Mouse (Mus musculus): ENCODE data around the gene Rab23. TPM values are rescaled to one million over a fixed set of nuclear protein-coding genes. Genes with fewer than 3 reads are reported as not detected.

Gene Rab23
- polyA plus RNA-seq, 1 experiment from 2014 or later, result 11.6 TPM

- Histone ChIP-seq H3K36me3 (ENCODE audit: control insufficient read depth, insufficient read depth, low read length) (peaks cover 9% of the 10 kb centered on the region; the same call in 1 of the 2 replicates), H3K27me3 (replicated peaks; ENCODE audit: control insufficient read depth, insufficient read depth, low read length) (no peaks in the 10 kb centered on the region), H3K9ac (ENCODE audit: low read depth, low read length) (0 out of 2 replicates have a peak overlapping the region, but pooled peaks have one; percentile 10), H3K4me2 (peak overlapping the region; percentile 95), H3K4me1 (replicated peaks; ENCODE audit: control insufficient read depth, insufficient read depth, low read length) (peaks cover 26% of the 10 kb centered on the region), H3K9me3 (ENCODE audit: control insufficient read depth, low read length) (no peaks in the 10 kb centered on the region), H3K27ac (ENCODE audit: low read depth, low read length) (peak overlapping the region; percentile 13; the same call in 1 of the 2 replicates), H3K4me3 (ENCODE audit: low read depth, low read length) (peak overlapping the region; percentile 16)
- ATAC-seq (replicated peaks; ENCODE audit: low FRiP score) (peak; percentile 83), DNase-seq (ENCODE audit: low spot score) (no peak)
- WGBS, result 68% methylated on average over 21 of the region's 21 CpGs
These were observed 35.5 kb downstream of the Rab23 start for GRCm38 (mm10) chr1:33754965-33755735.

DNA sequence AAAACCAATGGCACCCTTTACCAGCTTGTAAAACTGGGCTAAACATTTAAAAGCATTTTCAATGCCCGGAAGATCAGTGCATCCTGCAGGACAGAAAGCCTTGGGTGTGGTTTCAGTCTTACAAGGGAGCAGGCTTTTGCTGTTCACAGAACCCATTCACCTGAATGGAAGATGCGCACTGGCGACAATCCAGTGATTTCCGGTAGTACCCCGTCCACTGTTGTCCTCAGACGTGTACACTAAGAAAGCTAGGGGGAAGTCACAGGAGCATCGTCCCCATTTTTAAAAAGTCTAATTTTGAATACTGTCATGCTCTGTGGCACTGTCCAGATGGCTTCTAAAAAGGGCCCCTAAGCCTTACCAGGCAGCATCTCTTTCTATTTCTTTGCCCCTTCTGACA lies 36.1 kb downstream of the Rab23 start:
- H3K4me1 ChIP-seq (replicated peaks; ENCODE audit: control insufficient read depth, insufficient read depth, low read length), result peaks cover 26% of the 10 kb centered on the region
- peak overlapping the region; percentile 52 for H3K27ac ChIP-seq (ENCODE audit: low read depth, low read length)
- DNase-seq (ENCODE audit: low spot score), result no peak
- H3K4me3 ChIP-seq (ENCODE audit: low read depth, low read length), result peak overlapping the region; percentile 67
- WGBS, result 69% methylated on average over 7 of the region's 7 CpGs
- 0 out of 2 replicates have a peak, but pooled peaks have one; percentile 27 for ATAC-seq (replicated peaks; ENCODE audit: low FRiP score)
- no peaks in the 10 kb centered on the region for H3K9me3 ChIP-seq (ENCODE audit: control insufficient read depth, low read length)
- peaks cover 9% of the 10 kb centered on the region; the same call in 1 of the 2 replicates for H3K36me3 ChIP-seq (ENCODE audit: control insufficient read depth, insufficient read depth, low read length)
- H3K9ac ChIP-seq (ENCODE audit: low read depth, low read length), result peak overlapping the region; percentile 83
- no peaks in the 10 kb centered on the region for H3K27me3 ChIP-seq (replicated peaks; ENCODE audit: control insufficient read depth, insufficient read depth, low read length)
- H3K4me2 ChIP-seq, result peak overlapping the region; percentile 95

DNA sequence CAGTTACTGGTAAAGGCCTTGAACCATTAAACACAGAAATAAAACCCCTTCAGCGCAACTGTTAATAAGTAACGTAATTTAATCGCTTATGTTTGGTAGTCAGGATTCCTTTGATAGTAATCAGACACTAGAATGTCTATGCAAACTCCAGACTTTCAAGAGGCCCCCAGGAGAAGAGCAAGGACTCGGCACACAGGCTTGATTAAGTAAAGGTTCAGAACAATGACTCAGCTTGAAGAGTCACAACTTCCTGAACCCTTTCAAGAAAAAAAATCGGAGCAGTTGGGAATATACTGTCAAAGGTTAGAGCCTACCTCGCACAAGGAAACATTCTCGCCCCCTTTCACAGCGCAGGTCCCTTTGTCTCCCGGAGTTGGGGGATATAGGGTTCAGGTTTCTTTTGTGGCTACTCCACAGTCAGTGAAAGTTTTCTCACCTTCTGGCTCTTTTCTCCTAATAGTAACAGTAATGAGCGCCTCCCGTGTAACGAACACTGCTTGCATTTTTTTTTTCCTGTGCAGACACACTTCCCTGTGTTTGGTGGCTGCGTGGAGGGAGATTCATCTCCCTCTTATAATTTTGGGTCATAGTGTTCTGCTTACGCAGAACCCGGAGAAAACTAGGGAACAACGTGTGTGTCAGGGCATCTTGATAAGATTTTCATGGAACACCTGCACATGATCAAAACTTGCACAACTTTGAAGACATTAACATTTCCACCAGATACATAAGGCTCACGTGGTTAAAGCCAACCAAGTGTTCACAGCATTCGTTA lies 36.8 kb downstream of the Rab23 start:
- 20% methylated on average over 18 of the region's 18 CpGs for WGBS
- Histone ChIP-seq H3K4me1 (replicated peaks; ENCODE audit: control insufficient read depth, insufficient read depth, low read length) (peaks cover 26% of the 10 kb centered on the region), H3K27me3 (replicated peaks; ENCODE audit: control insufficient read depth, insufficient read depth, low read length) (no peaks in the 10 kb centered on the region), H3K27ac (ENCODE audit: low read depth, low read length) (peak overlapping the region; percentile 52), H3K4me3 (ENCODE audit: low read depth, low read length) (peak overlapping the region; percentile 67), H3K36me3 (ENCODE audit: control insufficient read depth, insufficient read depth, low read length) (peaks cover 5% of the 10 kb centered on the region; the same call in 1 of the 2 replicates), H3K4me2 (peak overlapping the region; percentile 95), H3K9me3 (ENCODE audit: control insufficient read depth, low read length) (no peaks in the 10 kb centered on the region), H3K9ac (ENCODE audit: low read depth, low read length) (peak overlapping the region; percentile 83)
- ATAC-seq (replicated peaks; ENCODE audit: low FRiP score) (0 out of 2 replicates have a peak, but pooled peaks have one; percentile 19), DNase-seq (ENCODE audit: low spot score) (peak; percentile 47)

- H3K4me2 ChIP-seq, result peak overlapping the region; percentile 95
- peaks cover 26% of the 10 kb centered on the region for H3K4me1 ChIP-seq (replicated peaks; ENCODE audit: control insufficient read depth, insufficient read depth, low read length)
- peak; percentile 6 for ATAC-seq (replicated peaks; ENCODE audit: low FRiP score)
- H3K9me3 ChIP-seq (ENCODE audit: control insufficient read depth, low read length), result no peaks in the 10 kb centered on the region
- peak overlapping the region; percentile 83 for H3K9ac ChIP-seq (ENCODE audit: low read depth, low read length)
- peak overlapping the region; percentile 67 for H3K4me3 ChIP-seq (ENCODE audit: low read depth, low read length)
- no peak for DNase-seq (ENCODE audit: low spot score)
- peaks cover 4% of the 10 kb centered on the region; the same call in 1 of the 2 replicates for H3K36me3 ChIP-seq (ENCODE audit: control insufficient read depth, insufficient read depth, low read length)
- peak overlapping the region; percentile 52 for H3K27ac ChIP-seq (ENCODE audit: low read depth, low read length)
- no peaks in the 10 kb centered on the region for H3K27me3 ChIP-seq (replicated peaks; ENCODE audit: control insufficient read depth, insufficient read depth, low read length)
- 3% methylated on average over 14 of the region's 14 CpGs for WGBS
These were observed 37.3 kb downstream of the Rab23 start for GRCm38 (mm10) chr1:33757033-33757413.

GRCm38 (mm10) chr1:33757491-33758041 lies 37.9 kb downstream of the Rab23 start, which contains the start of gene Bag2:
Bag2 (minus strand) TSS chr1:33757795.
- peak; percentile 81 for ATAC-seq (replicated peaks; ENCODE audit: low FRiP score)
- Histone ChIP-seq H3K9ac (ENCODE audit: low read depth, low read length) (peak within 1 kb of the TSS; percentile 83), H3K9me3 (ENCODE audit: control insufficient read depth, low read length) (no peaks in the 10 kb centered on the region), H3K4me3 (ENCODE audit: low read depth, low read length) (peak within 1 kb of the TSS; percentile 67), H3K36me3 (ENCODE audit: control insufficient read depth, insufficient read depth, low read length) (peaks cover 2% of the 10 kb centered on the region; the same call in 1 of the 2 replicates), H3K27me3 (replicated peaks; ENCODE audit: control insufficient read depth, insufficient read depth, low read length) (no peaks in the 10 kb centered on the region), H3K4me1 (replicated peaks; ENCODE audit: control insufficient read depth, insufficient read depth, low read length) (peaks cover 26% of the 10 kb centered on the region), H3K4me2 (peak within 1 kb of the TSS; percentile 95), H3K27ac (ENCODE audit: low read depth, low read length) (peak within 1 kb of the TSS; percentile 52)
- WGBS, result under 1% methylated on average over 59 of the region's 61 CpGs
- DNase-seq (ENCODE audit: low spot score), result peak; percentile 71

GRCm38 (mm10) chr1:33758488-33758887 lies 38.8 kb downstream of the Rab23 start:
- Histone ChIP-seq H3K4me3 (ENCODE audit: low read depth, low read length) (no peak overlapping the region), H3K9me3 (ENCODE audit: control insufficient read depth, low read length) (no peaks in the 10 kb centered on the region), H3K36me3 (ENCODE audit: control insufficient read depth, insufficient read depth, low read length) (peaks cover 2% of the 10 kb centered on the region; the same call in 1 of the 2 replicates), H3K9ac (ENCODE audit: low read depth, low read length) (no peak overlapping the region; the same call in 1 of the 2 replicates), H3K27me3 (replicated peaks; ENCODE audit: control insufficient read depth, insufficient read depth, low read length) (no peaks in the 10 kb centered on the region), H3K4me1 (replicated peaks; ENCODE audit: control insufficient read depth, insufficient read depth, low read length) (peaks cover 26% of the 10 kb centered on the region), H3K27ac (ENCODE audit: low read depth, low read length) (no peak overlapping the region), H3K4me2 (peak overlapping the region; percentile 95; the same call in 1 of the 2 replicates)
- ATAC-seq (replicated peaks; ENCODE audit: low FRiP score) (0 out of 2 replicates have a peak, but pooled peaks have one; percentile 1), DNase-seq (ENCODE audit: low spot score) (no peak)
- WGBS, result 43% methylated on average over 4 of the region's 4 CpGs

DNA sequence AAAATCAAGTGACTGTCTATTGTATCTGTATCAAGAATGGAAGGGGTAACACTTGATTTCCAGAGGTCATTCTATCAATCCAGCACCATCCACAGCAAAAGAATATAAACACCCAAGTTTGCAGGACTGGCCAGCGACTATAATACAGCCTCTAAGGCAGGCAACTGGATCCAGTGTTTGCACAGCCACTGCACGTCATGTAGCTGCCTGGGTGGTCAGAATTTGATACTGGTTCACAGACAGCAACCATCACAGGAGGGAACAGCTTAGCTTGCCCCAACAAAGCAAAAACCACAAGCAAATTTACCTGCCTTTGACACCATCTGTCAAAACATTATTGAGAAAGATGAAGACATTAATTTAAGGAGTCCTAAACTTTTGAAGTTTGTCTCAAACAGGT lies 44.1 kb downstream of the Rab23 start:
- Histone ChIP-seq H3K4me1 (replicated peaks; ENCODE audit: control insufficient read depth, insufficient read depth, low read length) (0 out of 2 replicates have a peak, but pooled peaks cover 3% of the 10 kb centered on the region), H3K36me3 (ENCODE audit: control insufficient read depth, insufficient read depth, low read length) (no peaks in the 10 kb centered on the region), H3K9me3 (ENCODE audit: control insufficient read depth, low read length) (no peaks in the 10 kb centered on the region), H3K4me2 (no peak overlapping the region), H3K4me3 (ENCODE audit: low read depth, low read length) (no peak overlapping the region), H3K27ac (ENCODE audit: low read depth, low read length) (no peak overlapping the region), H3K9ac (ENCODE audit: low read depth, low read length) (no peak overlapping the region), H3K27me3 (replicated peaks; ENCODE audit: control insufficient read depth, insufficient read depth, low read length) (no peaks in the 10 kb centered on the region)
- 72% methylated on average over 2 of the region's 2 CpGs for WGBS
- ATAC-seq (replicated peaks; ENCODE audit: low FRiP score), result no peak
- DNase-seq (ENCODE audit: low spot score), result no peak

GRCm38 (mm10) chr1:33765468-33766080 lies 45.9 kb downstream of the Rab23 start:
- no peak overlapping the region for H3K27ac ChIP-seq (ENCODE audit: low read depth, low read length)
- ATAC-seq (replicated peaks; ENCODE audit: low FRiP score), result no peak
- H3K9ac ChIP-seq (ENCODE audit: low read depth, low read length), result no peak overlapping the region
- whole genome bisulfite sequencing, result 93% methylated on average over 11 of the region's 11 CpGs
- DNase-seq (ENCODE audit: low spot score), result no peak
- 0 out of 2 replicates have a peak, but pooled peaks cover 3% of the 10 kb centered on the region for H3K4me1 ChIP-seq (replicated peaks; ENCODE audit: control insufficient read depth, insufficient read depth, low read length)
- H3K4me3 ChIP-seq (ENCODE audit: low read depth, low read length), result no peak overlapping the region
- no peaks in the 10 kb centered on the region for H3K9me3 ChIP-seq (ENCODE audit: control insufficient read depth, low read length)
- H3K4me2 ChIP-seq, result no peak overlapping the region
- peaks cover 13% of the 10 kb centered on the region; the same call in 1 of the 2 replicates for H3K36me3 ChIP-seq (ENCODE audit: control insufficient read depth, insufficient read depth, low read length)
- H3K27me3 ChIP-seq (replicated peaks; ENCODE audit: control insufficient read depth, insufficient read depth, low read length), result no peaks in the 10 kb centered on the region

All from liver, embryonic 11.5 days (tissue).